In genomic region chr13:24778026-24778425, GRCm38 (mm10) we compare ENCODE assay signal across 22 mouse cellular contexts. TPM values are rescaled to one million over a fixed set of nuclear protein-coding genes. Genes with fewer than 3 reads are reported as not detected.
DNase-seq lines count a peak whose midpoint lies in the region; ATAC-seq lines count a peak whose summit lies in the region.
"Had no signal": no experiment of that assay in that cellular context is flagged by ENCODE, and none has a peak within 500 bp of the region (broad histone marks: within the 10 kb centered on the region; RNA-seq: fewer than 3 reads in every experiment).

No protein-coding gene starts in this region.

- ATAC-seq in megakaryocyte, adult 5-6 weeks (ENCODE audit: poor library complexity, severe bottlenecking), result no peak
- ATAC-seq: forebrain, embryonic 13.5 days; forebrain, embryonic 15.5 days; forebrain, postnatal 0 days had no signal

- peak; percentile 78 for DNase-seq in heart, adult 11 months
- DNase-seq in heart, adult 18-20 months, result no peak
- DNase-seq in brain, adult 2 months (ENCODE audit: low read depth, low spot score), result peak; percentile 35
- no peak for DNase-seq in right cerebral cortex, postnatal 25 days
- DNase-seq: adrenal gland, adult 2 months; adrenal gland, postnatal 10 days; adrenal gland, postnatal 25 days; cerebellum, adult 11 months; cerebellum, adult 18-20 months; cerebellum, adult 8-10 months; cerebellum, adult 9-11 months; cerebellum, postnatal 14 days; cerebellum, postnatal 36 days; embryo, embryonic 11 days; forebrain, postnatal 0 days had no signal

RNA-seq across cellular contexts. Expression of gene Gmnn, which starts 16.3 kb away (rescaled TPM):
- total RNA-seq in heart, adult 18-20 months (2021), result 10 to 100 TPM; 61.0 to 65.8 TPM
- total RNA-seq in megakaryocyte, adult 5-6 weeks (2015), result 161 and 181 TPM in 2 replicates
- 175 and 177 TPM in 2 replicates for total RNA-seq in megakaryocyte, adult 5-6 weeks (2017)

RNA-seq across cellular contexts. Expression of gene BC005537, which starts 23.4 kb away (rescaled TPM):
- 100 to 1,000 TPM; 132 to 137 TPM for total RNA-seq in heart, adult 18-20 months (2021)
- total RNA-seq in megakaryocyte, adult 5-6 weeks (2015), result 222 and 241 TPM in 2 replicates
- total RNA-seq in megakaryocyte, adult 5-6 weeks (2017), result 97.2 and 116 TPM in 2 replicates

RNA-seq across cellular contexts. Expression of gene Armh2, which starts 37.0 kb away (rescaled TPM):
- total RNA-seq in heart, adult 18-20 months (2021), result not detected
- total RNA-seq in megakaryocyte, adult 5-6 weeks (2015), result 0.22 TPM in 1 of 2 replicates, not detected in the other
- not detected in 2 replicates for total RNA-seq in megakaryocyte, adult 5-6 weeks (2017)
- total RNA-seq: adrenal gland, adult 2 months; adrenal gland, postnatal 10 days; adrenal gland, postnatal 25 days; adrenal gland, postnatal 4 days; common myeloid progenitor, adult 5-6 weeks; ES-E14; MEL had no signal

RNA-seq across cellular contexts. Expression of gene Acot13, which starts 53.3 kb away (rescaled TPM):
- 100 to 1,000 TPM; 395 to 427 TPM for total RNA-seq in heart, adult 18-20 months (2021)
- 26.7 and 27.1 TPM in 2 replicates for total RNA-seq in megakaryocyte, adult 5-6 weeks (2015)
- 26.1 and 30.3 TPM in 2 replicates for total RNA-seq in megakaryocyte, adult 5-6 weeks (2017)

RNA-seq across cellular contexts. Expression of gene Tdp2, which starts 53.5 kb away (rescaled TPM):
- 10 to 100 TPM; 13.1 TPM for total RNA-seq in heart, adult 18-20 months (2021)
- 45.4 and 47.7 TPM in 2 replicates for total RNA-seq in megakaryocyte, adult 5-6 weeks (2015)
- total RNA-seq in megakaryocyte, adult 5-6 weeks (2017), result 32.9 and 35.6 TPM in 2 replicates

Comparison
In these comparisons a context has a peak if more than half of its experiments do, and no peak if none do; other contexts are left out.
1. DNase-seq: peak in heart, adult 11 months (single experiment) and brain, adult 2 months (single experiment); none in heart, adult 18-20 months (0 of 2) and right cerebral cortex, postnatal 25 days (single experiment).